Mouse (Mus musculus) C2C12 (cell line): Measurements from ENCODE around the gene Dynlrb2.

Experiments
- CEBPB ChIP-seq: IDR thresholded peaks from one replicate; pipeline ENCODE4 v1.6.1; 2011; ENCODE audit warnings: low read depth, mild to moderate bottlenecking, control low read depth, moderate library complexity
- CTCF ChIP-seq: IDR thresholded peaks from one replicate; pipeline ENCODE4 v1.5.1; 2011; ENCODE audit not compliant: control insufficient read depth, insufficient read depth, insufficient read length
- FOSL1 ChIP-seq: IDR thresholded peaks from one replicate; pipeline ENCODE4 v1.8.0; 2011; ENCODE audit warnings: mild to moderate bottlenecking, low read length; ENCODE audit not compliant: poor library complexity, insufficient read depth, severe bottlenecking
- MAX ChIP-seq: IDR thresholded peaks from one replicate; pipeline ENCODE4 v1.6.1; 2011; ENCODE audit warnings: mild to moderate bottlenecking, control low read depth
- MYOD1 ChIP-seq: IDR thresholded peaks from one replicate; pipeline ENCODE4 v1.6.1; 2011; ENCODE audit warnings: low read depth; ENCODE audit not compliant: control insufficient read depth, insufficient read length
- MYOG ChIP-seq: IDR thresholded peaks from one replicate; pipeline ENCODE4 v1.6.1; 2011; ENCODE audit not compliant: control insufficient read depth, insufficient read length; ENCODE audit errors: extremely low read depth
- USF1 ChIP-seq: IDR thresholded peaks from one replicate; pipeline ENCODE4 v1.6.1; 2011; ENCODE audit warnings: low read depth, mild to moderate bottlenecking, control low read depth, moderate library complexity

- TF ChIP-seq MAX (no peak), CTCF (no peak), CEBPB (no peak), MYOD1 (no peak), USF1 (no peak), MYOG (no peak), FOSL1 (no peak)
Observed at GRCm38 (mm10) chr8:116538763-116539162, 34.0 kb downstream of the Dynlrb2 start.
